8 mouse cellular contexts compared by ENCODE assay signal in the genomic region with DNA sequence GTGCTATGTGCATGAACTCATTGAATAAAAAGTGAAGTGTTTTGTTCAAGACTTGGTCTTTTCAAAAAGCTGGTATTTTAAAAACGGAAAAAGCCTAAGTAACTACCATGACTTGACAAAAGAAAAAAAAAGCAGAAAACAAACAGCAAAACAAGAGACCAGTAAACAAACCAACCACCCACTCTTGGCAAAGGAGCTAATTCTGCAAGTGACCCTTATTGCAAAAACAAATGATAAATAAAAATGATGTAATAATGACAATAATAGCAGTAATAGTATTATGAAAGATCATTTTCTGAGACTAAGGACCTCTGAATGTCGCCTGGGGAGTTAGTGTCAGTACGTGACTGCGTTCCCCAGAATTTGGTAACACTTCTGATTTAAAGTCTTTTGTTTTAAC. TPM values are rescaled to one million over a fixed set of nuclear protein-coding genes. Genes with fewer than 3 reads are reported as not detected.
A peak's percentile ranks its signal among the peaks of the same experiment; 100 is the strongest.
DNase-seq lines count a peak whose midpoint lies in the region; ATAC-seq lines count a peak whose summit lies in the region.

No protein-coding gene starts in this region.

- WGBS in heart, embryonic 13.5 days, result 10% methylated on average over 4 of the region's 4 CpGs

- no peak for ATAC-seq in heart, embryonic 13.5 days (ENCODE audit: extremely low read depth, insufficient number of reproducible peaks, low FRiP score, low TSS enrichment)
- peak; percentile 9 to 18; a peak in 3 of 4 replicates for ATAC-seq in hematopoietic stem cell, adult 5-6 weeks (replicated peaks in 1 of 2; ENCODE audit: insufficient read depth in 1 of 2, low FRiP score in 2 of 2, low TSS enrichment in 1 of 2, low read depth in 1 of 2, poor library complexity in 2 of 2, severe bottlenecking in 2 of 2)
- ATAC-seq in inflammation-experienced regulatory T-cells, adult 6 months, result no peak

- H3K4me1 ChIP-seq in heart, embryonic 13.5 days, result peaks cover 7% of the 10 kb centered on the region
- H3K4me1 ChIP-seq in megakaryocyte, embryonic 14.5 days, result peaks cover 10% of the 10 kb centered on the region; the same call in 1 of the 2 replicates

- H3K27me3 ChIP-seq in heart, embryonic 13.5 days (replicated peaks), result no peaks in the 10 kb centered on the region
- peaks cover under 1% of the 10 kb centered on the region for H3K27me3 ChIP-seq in megakaryocyte, embryonic 14.5 days (replicated peaks)

- no peak for DNase-seq in heart, postnatal 14 days
- peak; percentile 53 for DNase-seq in Muller cell, postnatal 12 days (ENCODE audit: inconsistent ontology term)
- DNase-seq in ovary, postnatal 36 days (ENCODE audit: low spot score), result no peak
- no peak for DNase-seq in T-cell, adult 2 months (ENCODE audit: low spot score)

- peak overlapping the region; percentile 99; the same call in 1 of the 2 replicates for H3K27ac ChIP-seq in heart, embryonic 13.5 days (replicated peaks)

- intact Hi-C loops in heart, postnatal 14 days (cut with DNase I), result loop anchor here (10.0 kb wide), 1 partner anchor 297 kb away; no protein-coding TSS in a partner anchor

- peak overlapping the region; percentile 100 for H3K9ac ChIP-seq in heart, embryonic 13.5 days

- H3K9me3 ChIP-seq in heart, embryonic 13.5 days, result no peaks in the 10 kb centered on the region
- 0 out of 2 replicates have a peak, but pooled peaks cover 6% of the 10 kb centered on the region for H3K9me3 ChIP-seq in megakaryocyte, embryonic 14.5 days

- H3K4me3 ChIP-seq in heart, embryonic 13.5 days, result peak overlapping the region; percentile 100
- peak overlapping the region; percentile 100 for H3K4me3 ChIP-seq in megakaryocyte, embryonic 14.5 days (replicated peaks)

- peak overlapping the region; percentile 79 for H3K4me2 ChIP-seq in heart, embryonic 13.5 days

- peaks cover 1% of the 10 kb centered on the region; the same call in 1 of the 2 replicates for H3K36me3 ChIP-seq in heart, embryonic 13.5 days
- H3K36me3 ChIP-seq in megakaryocyte, embryonic 14.5 days (replicated peaks; ENCODE audit: low read length), result peaks cover 17% of the 10 kb centered on the region

RNA-seq across cellular contexts. Expression of a gene that starts 0.5 kb away (rescaled TPM):
- polyA plus RNA-seq in heart, embryonic 13.5 days (2015; fragmentation: Nextera tagmentation; extraction: Ambion mirVana), result 18.9 and 19.0 TPM in 2 replicates
- total RNA-seq in heart, postnatal 14 days (2021), result 10 to 100 TPM; 26.1 to 27.9 TPM
- 85.2 and 121 TPM in 2 replicates for total RNA-seq in hematopoietic stem cell, adult 5-6 weeks (2017)
- 17.3 and 18.7 TPM in 2 replicates for polyA plus RNA-seq in megakaryocyte, embryonic 14.5 days (2012; ENCODE audit: insufficient read depth, low replicate concordance)
- polyA plus RNA-seq in inflammation-experienced regulatory T-cells, adult 6 months (2017; shearing (Covaris generic)), result 10 to 100 TPM; 18.3 to 28.5 (median 27.7) TPM

RNA-seq across cellular contexts. Expression of a gene that starts 15.0 kb away (rescaled TPM):
- 105 and 119 TPM in 2 replicates for polyA plus RNA-seq in heart, embryonic 13.5 days (2015; fragmentation: Nextera tagmentation; extraction: Ambion mirVana)
- 100 to 1,000 TPM in 1 of 2 experiments, 10 to 100 TPM in 1; 96.8 to 111 TPM for total RNA-seq in heart, postnatal 14 days (2021)
- total RNA-seq in hematopoietic stem cell, adult 5-6 weeks (2017), result 26.8 and 32.9 TPM in 2 replicates
- polyA plus RNA-seq in megakaryocyte, embryonic 14.5 days (2012; ENCODE audit: insufficient read depth, low replicate concordance), result 3.2 and 9.4 TPM in 2 replicates
- 100 to 1,000 TPM in 1 of 3 experiments, 10 to 100 TPM in 2; 72.3 to 107 (median 85.5) TPM for polyA plus RNA-seq in inflammation-experienced regulatory T-cells, adult 6 months (2017; shearing (Covaris generic))

RNA-seq across cellular contexts. Expression of a gene that starts 15.7 kb away (rescaled TPM):
- 0.72 and 1.0 TPM in 2 replicates for polyA plus RNA-seq in heart, embryonic 13.5 days (2015; fragmentation: Nextera tagmentation; extraction: Ambion mirVana)
- under 1 TPM in 1 of 2 experiments, not detected in 1; 0.29 TPM for total RNA-seq in heart, postnatal 14 days (2021)
- 0.89 and 0.94 TPM in 2 replicates for total RNA-seq in hematopoietic stem cell, adult 5-6 weeks (2017)
- polyA plus RNA-seq in megakaryocyte, embryonic 14.5 days (2012; ENCODE audit: insufficient read depth, low replicate concordance), result 0.41 TPM in 1 of 2 replicates, not detected in the other
- polyA plus RNA-seq in inflammation-experienced regulatory T-cells, adult 6 months (2017; shearing (Covaris generic)), result not detected

RNA-seq across cellular contexts. Expression of a gene that starts 33.7 kb away (rescaled TPM):
- 29.2 and 32.1 TPM in 2 replicates for polyA plus RNA-seq in heart, embryonic 13.5 days (2015; fragmentation: Nextera tagmentation; extraction: Ambion mirVana)
- 10 to 100 TPM; 22.1 to 22.7 TPM for total RNA-seq in heart, postnatal 14 days (2021)
- total RNA-seq in hematopoietic stem cell, adult 5-6 weeks (2017), result 16.3 and 16.4 TPM in 2 replicates
- polyA plus RNA-seq in megakaryocyte, embryonic 14.5 days (2012; ENCODE audit: insufficient read depth, low replicate concordance), result 2.0 TPM in 1 of 2 replicates, not detected in the other
- polyA plus RNA-seq in inflammation-experienced regulatory T-cells, adult 6 months (2017; shearing (Covaris generic)), result 10 to 100 TPM; 35.1 to 38.8 (median 35.9) TPM

RNA-seq across cellular contexts. Expression of a gene that starts 34.4 kb away (rescaled TPM):
- 7.2 and 10.8 TPM in 2 replicates for polyA plus RNA-seq in heart, embryonic 13.5 days (2015; fragmentation: Nextera tagmentation; extraction: Ambion mirVana)
- total RNA-seq in heart, postnatal 14 days (2021), result 1 to 10 TPM; 1.9 to 2.9 TPM
- 3.8 and 4.9 TPM in 2 replicates for total RNA-seq in hematopoietic stem cell, adult 5-6 weeks (2017)
- polyA plus RNA-seq in megakaryocyte, embryonic 14.5 days (2012; ENCODE audit: insufficient read depth, low replicate concordance), result 4.1 and 5.8 TPM in 2 replicates
- polyA plus RNA-seq in inflammation-experienced regulatory T-cells, adult 6 months (2017; shearing (Covaris generic)), result 1 to 10 TPM in 2 of 3 experiments, under 1 TPM in 1; 0.83 to 3.5 (median 1.1) TPM

Comparison
In these comparisons a context has a peak if more than half of its experiments do, and no peak if none do; other contexts are left out.
1. ATAC-seq: peak in hematopoietic stem cell, adult 5-6 weeks (2 of 2); none in heart, embryonic 13.5 days (single experiment) and inflammation-experienced regulatory T-cells, adult 6 months (single experiment).